Mouse (Mus musculus): ENCODE data around the gene Dnajb1. TPM values are rescaled to one million over a fixed set of nuclear protein-coding genes. Genes with fewer than 3 reads are reported as not detected.

The Dnajb1 gene
- total and polyA plus RNA-seq, 2 experiments from 2014 or later = 42.7 to 65.0 TPM

GRCm38 (mm10) chr8:83609086-83609485, 1.1 kb downstream of the Dnajb1 start:
- Histone ChIP-seq H3K9me3 (ENCODE audit: low read length) (no peaks in the 10 kb centered on the region), H3K9ac (replicated peaks; ENCODE audit: low read length) (peak overlapping the region; percentile 86), H3K36me3 (ENCODE audit: insufficient read depth, low read length) (peaks cover 31% of the 10 kb centered on the region), H3K4me1 (ENCODE audit: insufficient read depth, low read length) (peaks cover 16% of the 10 kb centered on the region), H3K4me3 (ENCODE audit: low read length) (peak overlapping the region; percentile 82), H3K4me2 (ENCODE audit: low read depth, low read length) (peak overlapping the region; percentile 80), H3K27me3 (ENCODE audit: insufficient read depth, low read length) (no peaks in the 10 kb centered on the region), H3K27ac (peak overlapping the region; percentile 98)
- TF ChIP-seq CTCF (IDR thresholded peaks at IDR 0.05; ENCODE audit: low read depth) = no peak
- 31% methylated on average over 9 of the region's 9 CpGs for WGBS
- DNase-seq (ENCODE audit: low spot score) = no peak
- no peak for ATAC-seq

- H3K27ac ChIP-seq = no peak overlapping the region
- ATAC-seq = no peak
- H3K36me3 ChIP-seq (ENCODE audit: insufficient read depth, low read length) = peaks cover 31% of the 10 kb centered on the region
- no peaks in the 10 kb centered on the region for H3K9me3 ChIP-seq (ENCODE audit: low read length)
- H3K4me3 ChIP-seq (ENCODE audit: low read length) = peak overlapping the region; percentile 82
- no peak for TF ChIP-seq CTCF (IDR thresholded peaks at IDR 0.05; ENCODE audit: low read depth)
- peaks cover 16% of the 10 kb centered on the region for H3K4me1 ChIP-seq (ENCODE audit: insufficient read depth, low read length)
- H3K27me3 ChIP-seq (ENCODE audit: insufficient read depth, low read length) = no peaks in the 10 kb centered on the region
- no peak for DNase-seq (ENCODE audit: low spot score)
- WGBS = 94% methylated on average over 10 of the region's 10 CpGs
- peak overlapping the region; percentile 80 for H3K4me2 ChIP-seq (ENCODE audit: low read depth, low read length)
- no peak overlapping the region for H3K9ac ChIP-seq (replicated peaks; ENCODE audit: low read length)
Measured at GRCm38 (mm10) chr8:83609547-83610180, 1.7 kb downstream of the Dnajb1 start.

- WGBS = 96% methylated on average over 4 of the region's 4 CpGs
- ATAC-seq = no peak
Measured at GRCm38 (mm10) chr8:83611921-83612320, 3.9 kb downstream of the Dnajb1 start.

DNA sequence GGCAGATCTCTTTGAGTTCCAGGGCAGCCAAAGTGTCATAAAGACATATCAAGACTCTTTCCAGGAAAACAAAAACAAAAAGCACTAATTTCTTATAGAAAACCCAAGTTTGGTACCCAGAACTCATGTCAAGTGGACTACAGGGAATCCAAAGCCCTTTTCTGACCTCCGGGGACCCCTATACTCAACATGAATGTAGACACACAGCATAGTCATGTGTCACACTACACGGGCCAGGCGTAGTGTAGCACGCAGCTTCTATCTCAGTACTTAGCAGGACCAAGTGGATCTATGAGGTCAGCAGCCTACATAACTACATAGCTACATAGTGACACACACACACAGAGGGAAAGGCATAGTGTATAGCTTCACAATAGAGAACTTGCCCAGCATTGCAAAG, 5.7 kb downstream of the Dnajb1 start:
- Histone ChIP-seq H3K4me3 (ENCODE audit: low read length) (no peak overlapping the region), H3K9ac (replicated peaks; ENCODE audit: low read length) (no peak overlapping the region), H3K4me2 (ENCODE audit: low read depth, low read length) (no peak overlapping the region), H3K9me3 (ENCODE audit: low read length) (no peaks in the 10 kb centered on the region), H3K27me3 (ENCODE audit: insufficient read depth, low read length) (no peaks in the 10 kb centered on the region), H3K36me3 (ENCODE audit: insufficient read depth, low read length) (peaks cover 31% of the 10 kb centered on the region), H3K27ac (no peak overlapping the region), H3K4me1 (ENCODE audit: insufficient read depth, low read length) (peaks cover 9% of the 10 kb centered on the region)
- TF ChIP-seq CTCF (IDR thresholded peaks at IDR 0.05; ENCODE audit: low read depth) = no peak
- WGBS = 96% methylated on average over 4 of the region's 4 CpGs
- no peak for DNase-seq (ENCODE audit: low spot score)
- no peak for ATAC-seq

More at GRCm38 (mm10) chr8:83611921-83612320, 3.9 kb downstream of the Dnajb1 start:
- H3K27me3 ChIP-seq (ENCODE audit: insufficient read depth, low read length) = no peaks in the 10 kb centered on the region
- H3K36me3 ChIP-seq (ENCODE audit: insufficient read depth, low read length) = peaks cover 31% of the 10 kb centered on the region
- no peak overlapping the region for H3K4me3 ChIP-seq (ENCODE audit: low read length)
- H3K9ac ChIP-seq (replicated peaks; ENCODE audit: low read length) = no peak overlapping the region
- H3K27ac ChIP-seq = no peak overlapping the region
- peaks cover 14% of the 10 kb centered on the region for H3K4me1 ChIP-seq (ENCODE audit: insufficient read depth, low read length)
- H3K4me2 ChIP-seq (ENCODE audit: low read depth, low read length) = no peak overlapping the region
- no peak for TF ChIP-seq CTCF (IDR thresholded peaks at IDR 0.05; ENCODE audit: low read depth)
- H3K9me3 ChIP-seq (ENCODE audit: low read length) = no peaks in the 10 kb centered on the region
- no peak for DNase-seq (ENCODE audit: low spot score)

GRCm38 (mm10) chr8:83616625-83617024, 8.6 kb downstream of the Dnajb1 start:
- H3K36me3 ChIP-seq (ENCODE audit: insufficient read depth, low read length) = peaks cover 13% of the 10 kb centered on the region; the same call in 1 of the 2 replicates
- no peak overlapping the region for H3K9ac ChIP-seq (replicated peaks; ENCODE audit: low read length)
- no peaks in the 10 kb centered on the region for H3K9me3 ChIP-seq (ENCODE audit: low read length)
- DNase-seq (ENCODE audit: low spot score) = no peak
- no peak for TF ChIP-seq CTCF (IDR thresholded peaks at IDR 0.05; ENCODE audit: low read depth)
- H3K27ac ChIP-seq = no peak overlapping the region
- no peaks in the 10 kb centered on the region for H3K4me1 ChIP-seq (ENCODE audit: insufficient read depth, low read length)
- no peaks in the 10 kb centered on the region for H3K27me3 ChIP-seq (ENCODE audit: insufficient read depth, low read length)
- H3K4me2 ChIP-seq (ENCODE audit: low read depth, low read length) = no peak overlapping the region
- no peak for ATAC-seq
- H3K4me3 ChIP-seq (ENCODE audit: low read length) = no peak overlapping the region

DNA sequence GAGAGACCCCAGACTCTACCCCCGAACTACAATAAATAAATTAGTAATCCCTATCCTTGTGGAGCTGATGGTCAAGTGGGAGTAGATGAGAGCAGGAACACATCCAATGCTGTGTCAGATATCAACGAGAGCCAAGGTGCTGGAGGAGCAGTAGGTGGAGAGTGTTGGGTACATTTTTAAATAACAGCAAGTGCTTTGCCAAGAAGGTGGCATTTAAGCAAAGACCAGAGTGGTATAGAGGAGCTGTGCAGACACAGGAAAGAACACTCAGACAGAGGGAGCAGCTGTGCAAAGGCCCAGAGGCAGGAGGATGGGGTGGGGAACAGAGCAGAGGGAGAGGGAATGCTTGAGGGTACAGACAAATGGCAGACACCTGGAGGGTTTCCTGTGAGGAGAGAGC, 9.1 kb downstream of the Dnajb1 start:
- no peak overlapping the region for H3K4me3 ChIP-seq (ENCODE audit: low read length)
- 80% methylated on average over 2 of the region's 2 CpGs for WGBS

GRCm38 (mm10) chr8:83618566-83618965, 10.6 kb downstream of the Dnajb1 start:
- 90% methylated on average over 2 of the region's 2 CpGs for WGBS

More for the DNA sequence above, 9.1 kb downstream of the Dnajb1 start:
- Histone ChIP-seq H3K36me3 (ENCODE audit: insufficient read depth, low read length) (peaks cover 8% of the 10 kb centered on the region; the same call in 1 of the 2 replicates), H3K9me3 (ENCODE audit: low read length) (no peaks in the 10 kb centered on the region), H3K27me3 (ENCODE audit: insufficient read depth, low read length) (no peaks in the 10 kb centered on the region), H3K4me1 (ENCODE audit: insufficient read depth, low read length) (no peaks in the 10 kb centered on the region), H3K4me2 (ENCODE audit: low read depth, low read length) (no peak overlapping the region), H3K9ac (replicated peaks; ENCODE audit: low read length) (no peak overlapping the region), H3K27ac (no peak overlapping the region)
- DNase-seq (ENCODE audit: low spot score) (no peak), ATAC-seq (no peak)
- no peak for TF ChIP-seq CTCF (IDR thresholded peaks at IDR 0.05; ENCODE audit: low read depth)

More at GRCm38 (mm10) chr8:83618566-83618965, 10.6 kb downstream of the Dnajb1 start:
- ATAC-seq = no peak
- no peaks in the 10 kb centered on the region for H3K27me3 ChIP-seq (ENCODE audit: insufficient read depth, low read length)
- H3K36me3 ChIP-seq (ENCODE audit: insufficient read depth, low read length) = no peaks in the 10 kb centered on the region
- no peak overlapping the region for H3K4me2 ChIP-seq (ENCODE audit: low read depth, low read length)
- no peak overlapping the region for H3K4me3 ChIP-seq (ENCODE audit: low read length)
- no peak for TF ChIP-seq CTCF (IDR thresholded peaks at IDR 0.05; ENCODE audit: low read depth)
- DNase-seq (ENCODE audit: low spot score) = no peak
- H3K4me1 ChIP-seq (ENCODE audit: insufficient read depth, low read length) = no peaks in the 10 kb centered on the region
- H3K27ac ChIP-seq = no peak overlapping the region
- H3K9ac ChIP-seq (replicated peaks; ENCODE audit: low read length) = no peak overlapping the region
- no peaks in the 10 kb centered on the region for H3K9me3 ChIP-seq (ENCODE audit: low read length)
